Mouse (Mus musculus) brain, embryonic 14.5 days (tissue): ENCODE measurements around the gene Amigo2. TPM values are rescaled to one million over a fixed set of nuclear protein-coding genes. Genes with fewer than 3 reads are reported as not detected.

ENCODE experiments used
- DNase-seq: peaks from one replicate; pipeline ENCODE4 v3.0.0-alpha.2; 2011; ENCODE audit warnings: low read depth
- CTCF ChIP-seq: fragments of 200-500 bp; IDR thresholded peaks from 2 replicates; pipeline ENCODE4 v1.5.1; 2012; ENCODE audit warnings: inconsistent platforms, mild to moderate bottlenecking, moderate library complexity, borderline replicate concordance; ENCODE audit not compliant: insufficient read depth, insufficient read length; ENCODE audit errors: extremely low read depth
- POLR2A ChIP-seq: fragments of 200-500 bp; IDR thresholded peaks from 2 replicates; pipeline ENCODE4 v1.6.1; 2012; ENCODE audit warnings: mild to moderate bottlenecking, inconsistent platforms, borderline replicate concordance; ENCODE audit not compliant: poor library complexity, insufficient read depth, insufficient read length, severe bottlenecking; ENCODE audit errors: extremely low read depth
- polyA plus RNA-seq: library from polyadenylated mRNA; depleted of rRNA; stranded (reverse); fragments of >200 nt; gene quantifications from 2 replicates; pipeline ENCODE4 v1.2.3, GENCODE M21; 2012; rRNA removed

The Amigo2 gene
- 1.7 and 6.3 TPM in 2 replicates for polyA plus RNA-seq

DNA sequence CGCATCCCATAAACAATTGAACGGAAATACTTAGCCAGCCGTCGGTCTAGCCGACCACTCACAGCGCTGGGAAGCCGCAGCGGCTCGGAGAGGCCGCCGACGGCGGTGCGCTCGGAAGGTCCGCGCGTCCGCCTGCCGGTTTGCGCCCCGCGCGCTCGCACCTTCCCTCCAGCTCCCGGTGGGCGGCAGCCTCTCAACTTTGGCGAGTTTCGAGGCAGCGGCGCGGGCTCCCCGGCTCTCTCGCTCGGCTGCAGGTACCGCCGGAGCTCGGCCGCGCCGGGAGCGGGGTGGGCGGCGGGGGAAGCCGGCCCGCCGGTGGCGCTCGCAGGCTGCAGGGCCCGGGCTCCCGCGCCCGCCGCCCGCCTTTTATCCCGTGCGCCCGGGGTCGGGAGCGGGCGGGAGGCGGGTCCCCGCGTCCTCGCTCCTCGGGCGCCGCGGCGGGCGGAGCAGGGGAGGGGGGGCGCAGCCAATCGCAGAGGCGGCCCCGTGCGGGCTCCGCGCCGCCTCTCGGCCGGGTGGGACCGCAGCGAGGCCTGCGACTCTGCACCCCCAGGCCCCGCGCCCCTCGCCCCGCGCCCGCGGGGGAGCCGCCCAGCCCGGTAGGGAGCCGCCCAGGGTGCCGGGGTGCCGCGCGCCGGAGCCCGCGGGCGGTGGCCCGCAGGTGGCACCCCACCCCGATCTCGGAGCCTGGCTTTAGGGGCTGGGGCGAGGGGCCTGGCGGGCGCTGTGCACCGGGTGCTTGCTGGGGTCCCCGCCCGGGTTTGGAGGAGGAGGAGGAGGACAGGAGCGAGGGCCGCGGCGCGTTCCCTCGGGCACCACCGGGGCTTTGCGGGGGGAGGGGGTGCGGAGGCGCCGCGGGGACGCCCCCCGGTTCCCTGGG lies at the start of gene Amigo2, which contains the start of gene Pced1b:
Gene Amigo2, minus strand, starts transcription at position 377 of the 880 bp plus-strand sequence.
Gene Pced1b, plus strand, starts transcription at position 197 of the 880 bp plus-strand sequence.
- peak; percentile 78 for DNase-seq
- TF ChIP-seq POLR2A (peak; percentile 28; the same call in 1 of the 2 replicates), CTCF (no peak)

DNA sequence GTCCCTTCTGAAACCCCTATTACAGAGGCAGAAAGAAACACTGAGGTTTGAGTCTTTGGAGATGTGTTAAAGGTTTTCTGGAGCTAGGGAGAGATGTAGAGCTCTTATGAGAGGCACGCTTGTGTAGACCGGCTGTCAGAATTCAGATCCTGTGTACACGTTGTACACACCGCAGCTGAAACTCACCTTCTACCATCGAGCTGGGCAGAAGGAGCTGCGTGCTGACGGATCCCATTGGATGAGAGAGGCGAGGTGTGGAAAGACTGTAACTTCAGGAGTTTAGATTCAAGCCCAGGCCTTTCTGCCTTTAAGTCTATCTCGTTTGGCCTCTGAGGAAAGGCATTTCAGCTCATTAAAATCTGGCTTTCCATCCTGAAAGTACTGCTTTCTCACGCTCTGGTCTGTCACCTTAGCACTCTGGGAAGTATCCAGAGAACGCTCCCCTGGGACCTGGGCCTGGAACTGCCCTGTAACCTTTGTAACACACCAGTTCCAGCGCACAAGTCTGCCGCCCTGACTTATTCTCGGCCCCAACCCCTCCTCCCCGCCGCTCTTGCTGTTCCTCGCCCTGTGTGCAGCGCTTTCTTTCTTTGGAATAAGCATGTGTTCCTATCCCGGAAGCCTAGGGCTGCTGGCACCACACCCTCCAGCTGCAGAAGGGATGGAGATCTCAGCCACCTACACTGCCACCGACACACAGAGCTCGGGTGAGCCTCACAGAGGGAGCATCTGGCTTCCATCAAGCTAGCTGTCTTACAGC lies 44.4 kb upstream of the Amigo2 start:
- DNase-seq: no peak
- TF ChIP-seq POLR2A: no peak
- TF ChIP-seq CTCF: no peak

DNA sequence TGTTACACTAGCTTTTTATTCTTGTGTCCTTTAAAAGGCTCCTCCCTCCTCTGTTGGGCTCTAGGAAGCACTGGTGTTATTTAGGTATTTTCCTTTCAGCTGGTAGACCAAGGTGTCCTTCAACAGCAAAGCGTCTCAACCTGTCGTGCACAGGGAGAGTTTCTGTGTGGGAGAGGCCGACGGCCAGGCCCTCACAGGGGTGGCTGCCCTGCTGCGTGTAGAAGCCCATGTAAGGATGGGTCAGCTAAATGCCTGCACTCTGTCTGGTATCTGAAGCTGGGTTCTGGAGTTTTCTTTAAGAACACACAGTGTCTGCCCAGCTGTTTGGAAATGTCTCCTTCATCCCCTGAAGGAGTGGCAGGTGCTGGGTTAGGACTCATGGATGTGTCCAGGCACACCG lies 43.3 kb upstream of the Amigo2 start:
- TF ChIP-seq POLR2A (no peak), CTCF (no peak)
- no peak for DNase-seq

DNA sequence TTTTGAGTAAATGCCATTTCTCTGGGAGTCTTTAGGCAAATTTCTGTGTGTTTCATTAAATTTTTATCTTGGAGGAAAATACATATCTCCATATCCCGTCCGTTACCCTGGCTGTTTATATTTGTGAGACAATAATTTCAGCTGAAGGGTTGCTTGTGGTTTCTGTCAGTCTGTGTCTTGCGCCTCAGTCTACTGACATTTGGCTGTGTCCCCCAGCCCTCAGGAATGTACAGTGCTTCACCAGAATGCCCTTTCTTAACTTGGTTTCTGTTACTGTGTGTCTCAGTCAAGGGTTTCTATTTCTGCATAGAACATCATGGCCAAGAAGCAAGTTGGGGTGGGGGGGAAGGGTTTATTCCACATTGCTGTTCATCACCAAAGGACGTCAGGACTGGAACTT lies 42.1 kb upstream of the Amigo2 start:
- TF ChIP-seq POLR2A (no peak), CTCF (no peak)
- DNase-seq: no peak

DNA sequence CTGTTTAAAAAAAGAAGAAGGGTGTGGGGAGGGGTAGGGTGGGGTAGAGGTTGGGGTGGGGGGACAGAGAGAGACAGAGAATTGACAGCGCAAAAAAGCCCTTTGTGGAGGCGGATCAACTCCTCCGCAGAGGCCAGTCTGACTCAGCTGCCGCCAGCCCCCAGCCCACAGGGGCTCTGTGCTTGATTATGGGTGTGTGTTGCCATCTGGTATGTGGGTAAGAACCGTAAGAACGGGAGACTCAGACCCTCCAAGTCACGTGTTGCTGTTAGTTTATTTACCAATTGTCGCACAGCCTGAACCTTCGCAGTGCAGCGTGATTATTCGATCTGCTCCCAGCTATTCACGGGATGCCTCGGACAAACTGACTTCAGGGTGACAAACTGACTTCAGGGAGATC lies 41.6 kb upstream of the Amigo2 start:
- no peak for DNase-seq
- TF ChIP-seq CTCF (no peak), POLR2A (no peak)

DNA sequence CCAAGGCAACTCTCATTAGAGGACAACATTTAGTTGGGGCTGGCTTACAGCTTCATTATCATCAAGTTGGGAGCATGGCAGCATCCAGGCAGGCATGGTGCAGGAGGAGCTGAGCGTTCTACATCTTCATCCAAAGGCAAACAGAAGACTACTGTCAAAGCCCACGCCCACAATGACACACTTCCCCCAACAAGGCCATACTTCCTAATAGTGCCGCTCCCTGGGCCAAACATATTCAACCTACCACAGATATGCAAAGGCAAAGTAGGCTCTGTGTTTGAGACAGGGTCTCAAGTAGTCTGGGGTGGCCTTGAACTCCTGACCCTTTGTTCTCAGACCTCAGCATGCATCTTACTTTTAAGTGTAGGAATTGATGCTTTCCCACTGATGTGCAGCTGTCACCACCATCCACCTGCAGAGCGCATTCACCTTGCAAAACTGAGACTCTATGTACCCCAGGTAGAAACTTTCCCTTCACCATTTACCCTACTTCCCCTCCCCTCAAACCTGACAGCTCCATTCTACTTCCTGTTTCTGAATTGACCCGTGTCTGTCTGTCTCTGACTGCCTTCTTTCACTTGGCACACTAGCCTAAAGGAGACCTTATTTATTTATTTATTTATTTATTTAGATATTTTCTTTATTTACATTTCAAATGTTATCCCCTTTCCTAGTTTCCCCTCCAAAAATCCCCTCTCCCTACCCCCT lies 40.5 kb upstream of the Amigo2 start:
- DNase-seq: no peak
- TF ChIP-seq POLR2A (no peak), CTCF (no peak)

DNA sequence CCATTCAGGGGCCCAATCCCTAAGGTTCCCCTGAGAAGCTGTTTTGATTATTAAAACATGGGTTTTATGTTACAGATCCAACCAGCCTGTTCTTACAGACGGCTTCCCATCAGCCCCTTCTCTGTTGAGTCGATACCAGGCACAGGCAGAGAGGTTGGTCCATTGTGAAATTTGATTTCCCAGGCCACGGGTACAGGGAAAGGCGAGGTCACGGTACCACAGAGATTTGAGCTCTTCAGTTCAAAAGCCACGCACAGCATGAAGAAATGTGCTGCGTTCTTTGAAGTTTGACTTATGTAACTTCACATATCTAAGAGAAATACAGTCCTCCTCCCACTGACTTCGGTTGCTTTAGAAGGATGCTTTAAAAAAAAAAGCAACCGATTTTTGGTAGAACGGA lies 39.6 kb upstream of the Amigo2 start:
- no peak for TF ChIP-seq CTCF
- no peak for TF ChIP-seq POLR2A
- DNase-seq: peak; percentile 34

DNA sequence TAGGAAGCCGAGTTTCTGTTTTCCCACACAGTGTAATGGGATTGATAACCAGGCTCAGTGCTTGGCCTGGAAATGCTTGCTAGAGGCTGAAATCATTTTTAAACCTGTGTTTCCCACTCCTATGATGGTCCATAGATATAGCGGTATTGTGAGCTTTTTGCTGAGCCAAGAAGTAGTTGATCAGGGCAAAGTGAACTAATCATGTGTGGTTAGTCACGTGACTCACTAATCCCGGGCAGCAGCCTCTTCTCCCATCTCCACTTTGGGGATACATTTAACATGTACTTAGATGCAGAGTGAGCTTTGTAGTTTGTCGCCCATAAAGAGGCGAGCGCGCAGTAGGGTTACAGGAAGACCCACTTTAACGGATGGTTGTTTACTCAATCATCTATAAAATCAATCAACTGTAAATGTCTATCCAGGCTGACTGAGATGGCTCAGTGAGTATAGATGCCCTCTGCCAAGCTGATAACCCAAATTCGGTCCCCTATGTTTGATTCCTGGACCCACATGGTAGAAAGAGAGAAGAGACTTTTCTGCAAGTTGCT lies 38.7 kb upstream of the Amigo2 start:
- DNase-seq: no peak

DNA sequence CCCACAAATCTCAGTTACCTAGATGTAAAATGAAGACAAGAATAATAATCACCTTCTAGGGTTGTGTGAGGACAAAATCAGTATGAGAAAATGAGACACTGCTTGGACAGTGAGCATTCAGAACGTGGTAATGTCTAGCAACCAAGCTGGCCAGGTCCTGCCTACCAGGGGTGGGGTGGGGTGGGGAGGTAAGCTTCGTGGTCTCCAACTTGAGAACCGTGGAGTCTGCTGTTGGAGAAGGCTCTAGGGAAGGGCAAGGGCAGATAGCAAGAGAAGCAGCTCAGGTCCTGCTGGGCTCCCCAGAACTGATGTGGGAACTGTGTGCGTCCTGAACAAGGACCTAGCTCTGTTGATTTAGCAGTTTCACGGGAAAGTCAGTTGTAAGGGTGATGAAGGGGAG lies 37.1 kb upstream of the Amigo2 start:
- TF ChIP-seq CTCF: no peak
- no peak for TF ChIP-seq POLR2A
- no peak for DNase-seq

More for the DNA sequence above, 38.7 kb upstream of the Amigo2 start:
- TF ChIP-seq POLR2A: no peak
- TF ChIP-seq CTCF: no peak

DNA sequence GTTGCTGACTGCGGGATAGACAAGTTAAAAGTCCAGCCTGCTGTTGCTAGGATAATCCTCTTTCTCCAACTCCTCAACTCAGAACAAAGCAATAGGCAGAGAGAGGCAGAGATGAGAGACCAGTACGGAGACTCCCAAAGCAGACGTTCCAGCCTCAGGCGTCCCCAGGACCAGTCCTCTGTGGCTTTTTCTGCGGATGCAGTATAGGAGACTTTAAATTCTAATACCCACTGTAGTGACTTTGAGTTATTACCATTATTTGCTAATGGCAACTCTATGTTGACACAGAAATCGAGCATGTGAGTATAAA lies 35.4 kb upstream of the Amigo2 start:
- TF ChIP-seq POLR2A (no peak), CTCF (no peak)
- DNase-seq: no peak
